Mouse (Mus musculus): ENCODE results near the gene Scyl1. TPM values are rescaled to one million over a fixed set of nuclear protein-coding genes. Genes with fewer than 3 reads are reported as not detected.

Scyl1 gene
- total RNA-seq, 1 experiment: 55.6 TPM

DNA sequence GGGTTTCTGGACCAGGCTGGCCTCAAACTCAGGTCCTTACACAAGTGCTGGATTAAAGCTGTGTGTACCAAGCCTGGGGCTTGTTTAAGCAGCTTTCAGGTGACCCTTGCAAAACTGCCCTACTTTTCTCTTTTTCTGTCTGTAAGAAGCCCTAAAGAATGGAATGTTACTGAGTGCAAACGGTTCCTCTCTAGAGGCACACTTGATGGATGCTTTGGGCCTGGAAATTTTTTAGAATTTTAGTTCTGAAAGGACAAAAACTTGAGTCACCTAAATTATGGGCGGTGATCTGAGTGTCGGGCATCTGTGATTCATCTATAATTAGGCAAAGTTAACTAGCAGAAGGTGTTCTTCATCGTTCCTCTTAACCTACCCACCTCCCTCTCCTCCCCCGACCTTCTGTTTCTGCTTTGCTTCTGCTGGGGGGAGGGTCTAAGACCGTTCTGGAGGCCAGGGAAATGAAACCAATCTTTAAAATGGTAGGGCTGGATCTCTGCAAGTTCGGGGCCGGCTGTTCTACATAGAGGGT is 33.2 kb upstream of the Scyl1 start:
- Histone ChIP-seq H3K4me1 (ENCODE audit: control insufficient read depth in 2 of 2, insufficient read depth in 2 of 2, low read length in 2 of 2, poor library complexity in 1 of 2) (peaks cover 9 to 20% of the 10 kb centered on the region in 2 experiments), H3K9ac (ENCODE audit: insufficient read depth, low read depth, low read length, poor library complexity, severe bottlenecking) (peak overlapping the region; percentile 71; the same call in 1 of the 2 replicates)

DNA sequence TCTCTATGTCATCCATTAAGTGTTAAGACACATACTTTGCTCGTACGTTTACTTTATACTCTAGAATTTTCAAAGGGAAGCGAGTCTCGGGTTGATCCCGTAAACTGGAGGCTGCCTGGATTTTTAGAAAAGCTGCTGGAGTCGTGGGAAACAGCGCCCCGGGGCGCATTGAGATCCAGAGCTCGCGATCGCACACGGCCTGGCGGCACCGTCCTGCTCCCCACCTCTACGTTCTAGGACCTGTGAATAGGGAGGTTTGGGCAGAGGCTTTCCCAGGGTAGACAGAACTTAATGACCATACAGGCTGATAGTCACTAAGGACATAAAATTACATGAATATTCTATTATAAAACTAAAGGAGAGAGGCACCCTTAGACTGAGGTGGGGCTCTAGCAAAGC is 32.7 kb upstream of the Scyl1 start:
- TF ChIP-seq HCFC1 (IDR thresholded peaks at IDR 0.05; ENCODE audit: borderline replicate concordance, insufficient read depth, low read length): no peak
- no peak for TF ChIP-seq MAFK (IDR thresholded peaks at IDR 0.05; ENCODE audit: insufficient read depth, low read depth, low read length)
- no peak for TF ChIP-seq ZC3H11A (IDR thresholded peaks at IDR 0.05; ENCODE audit: borderline replicate concordance, low read depth, low read length)
- H3K9ac ChIP-seq (ENCODE audit: insufficient read depth, low read depth, low read length, poor library complexity, severe bottlenecking): peak overlapping the region; percentile 71
- peaks cover 8 to 16% of the 10 kb centered on the region in 2 experiments for H3K4me1 ChIP-seq (ENCODE audit: control insufficient read depth in 2 of 2, insufficient read depth in 2 of 2, low read length in 2 of 2, poor library complexity in 1 of 2)
- H3K27ac ChIP-seq (ENCODE audit: insufficient read depth, low read depth, low read length, poor library complexity, severe bottlenecking): peak overlapping the region; percentile 86
- H3K36me3 ChIP-seq (ENCODE audit: control insufficient read depth, insufficient read depth, low read length, poor library complexity, severe bottlenecking): peaks cover 22% of the 10 kb centered on the region
- H3K9me3 ChIP-seq (ENCODE audit: control insufficient read depth, insufficient read depth, low read depth, low read length): no peaks in the 10 kb centered on the region
- in situ Hi-C loops (cut with MboI; ENCODE audit: low sequenced_read_pairs in 2 of 2, unreplicated experiment in 2 of 2): no loop called here
- peak overlapping the region; percentile 51 to 56 for H3K4me3 ChIP-seq (ENCODE audit: insufficient read depth in 1 of 2, low read depth in 1 of 2, low read length in 2 of 2, poor library complexity in 1 of 2, severe bottlenecking in 1 of 2)
- no peak for DNase-seq (ENCODE audit: low read depth, low spot score)

More for the DNA sequence above, 33.2 kb upstream of the Scyl1 start:
- no peak for DNase-seq (ENCODE audit: low read depth, low spot score)
- no peaks in the 10 kb centered on the region for H3K9me3 ChIP-seq (ENCODE audit: control insufficient read depth, insufficient read depth, low read depth, low read length)
- TF ChIP-seq HCFC1 (IDR thresholded peaks at IDR 0.05; ENCODE audit: borderline replicate concordance, insufficient read depth, low read length) (no peak), ZNF384 (IDR thresholded peaks at IDR 0.05; ENCODE audit: low read depth, low read length) (no peak), MAFK (IDR thresholded peaks at IDR 0.05; ENCODE audit: insufficient read depth, low read depth, low read length) (no peak)
- in situ Hi-C loops (cut with MboI; ENCODE audit: low sequenced_read_pairs in 2 of 2, unreplicated experiment in 2 of 2): no loop called here
- peak overlapping the region; percentile 86; the same call in 1 of the 2 replicates for H3K27ac ChIP-seq (ENCODE audit: insufficient read depth, low read depth, low read length, poor library complexity, severe bottlenecking)
- H3K36me3 ChIP-seq (ENCODE audit: control insufficient read depth, insufficient read depth, low read length, poor library complexity, severe bottlenecking): peaks cover 19% of the 10 kb centered on the region
- H3K4me3 ChIP-seq (ENCODE audit: insufficient read depth in 1 of 2, low read depth in 1 of 2, low read length in 2 of 2, poor library complexity in 1 of 2, severe bottlenecking in 1 of 2): peak overlapping the region in 1 of 2 experiments; percentile 56; a peak in 1 of 4 replicates

DNA sequence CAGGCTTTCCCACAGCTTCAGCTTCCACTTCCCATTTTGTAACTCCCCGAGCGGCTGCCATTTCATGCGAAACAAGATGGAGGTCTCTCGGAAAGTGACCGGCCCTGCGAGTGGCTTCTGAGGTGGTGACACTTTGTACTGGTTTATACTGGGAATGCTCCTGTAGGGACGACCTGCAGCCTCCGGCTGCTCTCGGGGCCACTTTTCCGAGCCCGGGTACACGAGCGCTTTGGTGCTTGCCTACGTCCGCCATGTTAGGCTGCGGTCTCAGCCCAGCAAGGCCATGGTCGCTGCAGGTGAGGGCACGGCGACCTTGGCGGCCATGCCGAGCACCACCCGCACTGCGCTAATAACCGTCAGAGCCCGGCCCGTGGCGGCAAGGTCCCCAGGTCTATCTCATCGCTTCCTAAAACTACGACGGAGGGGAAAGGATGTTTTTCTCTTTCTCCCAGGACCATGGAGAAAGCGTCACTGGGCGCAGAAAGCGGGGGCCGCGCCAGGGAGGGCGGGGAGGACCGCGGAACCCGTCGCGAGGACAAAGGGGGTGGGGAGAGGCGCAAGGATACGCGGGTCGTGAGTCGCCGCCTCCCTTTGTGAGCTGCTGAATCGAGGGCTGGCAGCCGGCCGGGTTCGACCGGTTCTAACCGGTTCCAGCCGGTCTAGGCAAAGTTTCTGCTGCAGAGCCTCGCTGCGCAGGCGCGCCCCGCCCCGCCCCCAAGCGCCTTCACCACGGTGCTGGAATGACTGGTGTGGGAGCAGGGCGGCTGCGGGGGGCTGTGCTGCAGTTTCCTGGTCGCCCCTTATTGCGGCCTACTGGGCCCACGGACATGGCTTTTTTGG is 32.0 kb upstream of the Scyl1 start:
- no peaks in the 10 kb centered on the region for H3K9me3 ChIP-seq (ENCODE audit: control insufficient read depth, insufficient read depth, low read depth, low read length)
- peak overlapping the region; percentile 56 to 68 for H3K4me3 ChIP-seq (ENCODE audit: insufficient read depth in 1 of 2, low read depth in 1 of 2, low read length in 2 of 2, poor library complexity in 1 of 2, severe bottlenecking in 1 of 2)
- peak; percentile 97 for DNase-seq (ENCODE audit: low read depth, low spot score)
- peak overlapping the region; percentile 87 for H3K9ac ChIP-seq (ENCODE audit: insufficient read depth, low read depth, low read length, poor library complexity, severe bottlenecking)
- TF ChIP-seq MAFK (IDR thresholded peaks at IDR 0.05; ENCODE audit: insufficient read depth, low read depth, low read length) (no peak), ZC3H11A (IDR thresholded peaks at IDR 0.05; ENCODE audit: borderline replicate concordance, low read depth, low read length) (no peak), HCFC1 (IDR thresholded peaks at IDR 0.05; ENCODE audit: borderline replicate concordance, insufficient read depth, low read length) (no peak), CHD2 (IDR thresholded peaks at IDR 0.05; ENCODE audit: low read depth, low read length) (no peak), ZNF384 (IDR thresholded peaks at IDR 0.05; ENCODE audit: low read depth, low read length) (no peak)
- in situ Hi-C loops (cut with MboI; ENCODE audit: low sequenced_read_pairs in 2 of 2, unreplicated experiment in 2 of 2): no loop called here
- H3K4me1 ChIP-seq (ENCODE audit: control insufficient read depth in 2 of 2, insufficient read depth in 2 of 2, low read length in 2 of 2, poor library complexity in 1 of 2): peaks cover 3 to 9% of the 10 kb centered on the region in 2 experiments
- peaks cover 27% of the 10 kb centered on the region for H3K36me3 ChIP-seq (ENCODE audit: control insufficient read depth, insufficient read depth, low read length, poor library complexity, severe bottlenecking)
- H3K27ac ChIP-seq (ENCODE audit: insufficient read depth, low read depth, low read length, poor library complexity, severe bottlenecking): peak overlapping the region; percentile 98

DNA sequence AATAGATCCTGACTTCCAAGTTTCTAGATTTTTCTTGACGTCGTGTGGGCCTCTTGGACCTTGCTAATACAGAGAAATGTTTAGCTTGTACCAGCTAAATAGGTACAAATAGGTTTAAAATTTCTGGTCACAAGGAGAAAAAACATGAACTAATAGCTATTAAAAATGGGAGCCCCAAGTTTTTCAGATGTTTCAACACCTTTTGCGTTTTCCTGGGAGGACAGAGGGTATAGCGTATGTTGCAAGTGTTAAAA is 31.5 kb upstream of the Scyl1 start:
- peaks cover 3 to 5% of the 10 kb centered on the region in 2 experiments for H3K4me1 ChIP-seq (ENCODE audit: control insufficient read depth in 2 of 2, insufficient read depth in 2 of 2, low read length in 2 of 2, poor library complexity in 1 of 2)
- peak overlapping the region; percentile 87 for H3K9ac ChIP-seq (ENCODE audit: insufficient read depth, low read depth, low read length, poor library complexity, severe bottlenecking)
- TF ChIP-seq CHD2 (IDR thresholded peaks at IDR 0.05; ENCODE audit: low read depth, low read length) (no peak), ZC3H11A (IDR thresholded peaks at IDR 0.05; ENCODE audit: borderline replicate concordance, low read depth, low read length) (no peak), ZNF384 (IDR thresholded peaks at IDR 0.05; ENCODE audit: low read depth, low read length) (no peak), MAFK (IDR thresholded peaks at IDR 0.05; ENCODE audit: insufficient read depth, low read depth, low read length) (no peak), HCFC1 (IDR thresholded peaks at IDR 0.05; ENCODE audit: borderline replicate concordance, insufficient read depth, low read length) (no peak)
- DNase-seq (ENCODE audit: low read depth, low spot score): no peak
- H3K27ac ChIP-seq (ENCODE audit: insufficient read depth, low read depth, low read length, poor library complexity, severe bottlenecking): peak overlapping the region; percentile 98
- H3K4me3 ChIP-seq (ENCODE audit: insufficient read depth in 1 of 2, low read depth in 1 of 2, low read length in 2 of 2, poor library complexity in 1 of 2, severe bottlenecking in 1 of 2): peak overlapping the region; percentile 51 to 68
- peaks cover 30% of the 10 kb centered on the region for H3K36me3 ChIP-seq (ENCODE audit: control insufficient read depth, insufficient read depth, low read length, poor library complexity, severe bottlenecking)
- in situ Hi-C loops (cut with MboI; ENCODE audit: low sequenced_read_pairs in 2 of 2, unreplicated experiment in 2 of 2): no loop called here
- no peaks in the 10 kb centered on the region for H3K9me3 ChIP-seq (ENCODE audit: control insufficient read depth, insufficient read depth, low read depth, low read length)

All from ES-E14 (cell line).